Mouse (Mus musculus) CH12.LX (cell line): ENCODE results near the gene Pls3. TPM values are rescaled to one million over a fixed set of nuclear protein-coding genes. Genes with fewer than 3 reads are reported as not detected.

Source experiments
- DNase-seq: peaks from one replicate; pipeline ENCODE4 v3.0.0-alpha.2; 2013; ENCODE audit errors: extremely low read depth
- H3K27ac ChIP-seq: 2 replicates; pipeline ENCODE4 v1.5.1; 2012; ENCODE audit warnings: low read depth, mild to moderate bottlenecking, control low read depth, moderate library complexity; ENCODE audit not compliant: insufficient read depth
- H3K27me3 ChIP-seq: replicated peaks from 2 replicates; pipeline ENCODE3; 2012; ENCODE audit warnings: inconsistent platforms
- H3K36me3 ChIP-seq, 2 experiments: replicated peaks in 1 of 2; 2 replicates each; pipeline versions ENCODE3 to v1.6.1; 2012; ENCODE audit warnings: inconsistent platforms in 1 of 2, low read length in 1 of 2, mild to moderate bottlenecking in 1 of 2, mixed read lengths in 1 of 2, moderate library complexity in 1 of 2; ENCODE audit not compliant: control insufficient read depth in 1 of 2, insufficient read depth in 1 of 2
- H3K4me1 ChIP-seq, 2 experiments: 2 replicates each; pipeline ENCODE4 v1.6.1; 2012; ENCODE audit warnings: inconsistent platforms in 1 of 2, moderate library complexity in 1 of 2; ENCODE audit not compliant: insufficient read depth in 2 of 2, control insufficient read depth in 1 of 2
- H3K4me2 ChIP-seq: 2 replicates; pipeline ENCODE4 v1.6.1; 2012; ENCODE audit warnings: low read depth, mild to moderate bottlenecking, control low read depth; ENCODE audit not compliant: poor library complexity, insufficient read depth, severe bottlenecking
- H3K4me3 ChIP-seq, 3 experiments: fragments of 150-350 bp in 1 of 3; sonication (generic) in 1 of 3; replicated peaks in 1 of 3; 2 replicates each; pipeline versions ENCODE3 to v1.5.1; 2011 to 2012; ENCODE audit warnings: low read depth in 2 of 3, low read length in 2 of 3, mild to moderate bottlenecking in 2 of 3, moderate library complexity in 2 of 3, control low read depth in 1 of 3, improper control_type of control experiment in 1 of 3, inconsistent platforms in 1 of 3, mixed read lengths in 1 of 3; ENCODE audit not compliant: poor library complexity in 1 of 3
- H3K79me2 ChIP-seq: replicated peaks from 2 replicates; pipeline ENCODE4 v1.6.1; 2012; ENCODE audit warnings: mild to moderate bottlenecking, moderate library complexity; ENCODE audit not compliant: control insufficient read depth, poor library complexity, insufficient read depth, severe bottlenecking; ENCODE audit errors: extremely low read depth
- H3K9ac ChIP-seq: 2 replicates; pipeline ENCODE4 v1.6.1; 2012; ENCODE audit warnings: low read depth, mild to moderate bottlenecking, control low read depth, moderate library complexity; ENCODE audit not compliant: insufficient read depth
- H3K9me3 ChIP-seq: replicated peaks from 2 replicates; pipeline ENCODE3; 2012; ENCODE audit warnings: low read length, inconsistent platforms, mixed read lengths
- CHD1 ChIP-seq: IDR thresholded peaks from 2 replicates; pipeline ENCODE4 v1.6.1; 2012; ENCODE audit warnings: low read depth, low read length, improper control_type of control experiment, inconsistent platforms
- ELF1 ChIP-seq: IDR thresholded peaks from 2 replicates; pipeline ENCODE4 v1.6.1; 2014; ENCODE audit warnings: low read depth, mild to moderate bottlenecking, inconsistent platforms, low read length, improper control_type of control experiment
- GABPA ChIP-seq: IDR thresholded peaks from 2 replicates; pipeline ENCODE4 v1.6.1; 2012; ENCODE audit warnings: low read depth, low read length, improper control_type of control experiment, inconsistent platforms; ENCODE audit not compliant: insufficient replicate concordance
- HCFC1 ChIP-seq: IDR thresholded peaks from 2 replicates; pipeline ENCODE4 v1.6.1; 2012; ENCODE audit warnings: low read depth, mild to moderate bottlenecking, inconsistent platforms, low read length, improper control_type of control experiment
- JUND ChIP-seq: conservative IDR thresholded peaks from 2 replicates; pipeline ENCODE4 v1.6.1; 2011; ENCODE audit warnings: low read depth, low read length, improper control_type of control experiment
- KAT2A ChIP-seq: IDR thresholded peaks from 2 replicates; pipeline ENCODE4 v1.6.1; 2012; ENCODE audit warnings: low read length, improper control_type of control experiment, inconsistent platforms; ENCODE audit not compliant: insufficient replicate concordance
- MAFK ChIP-seq: IDR thresholded peaks from 2 replicates; pipeline ENCODE4 v1.6.1; 2011; ENCODE audit warnings: low read length, improper control_type of control experiment; ENCODE audit not compliant: insufficient replicate concordance
- MXI1 ChIP-seq: IDR thresholded peaks from 2 replicates; pipeline ENCODE4 v1.6.1; 2011; ENCODE audit warnings: mild to moderate bottlenecking, low read depth, low read length, improper control_type of control experiment
- MYC ChIP-seq: IDR thresholded peaks from 2 replicates; pipeline ENCODE4 v1.6.1; 2011; ENCODE audit warnings: low read depth, mild to moderate bottlenecking, improper control_type of control experiment, low read length
- NELFE ChIP-seq: IDR thresholded peaks from 2 replicates; pipeline ENCODE4 v1.6.1; 2011; ENCODE audit warnings: low read depth, low read length, improper control_type of control experiment
- NRF1 ChIP-seq: IDR thresholded peaks from 2 replicates; pipeline ENCODE4 v1.6.1; 2014; ENCODE audit warnings: low read depth, mild to moderate bottlenecking, inconsistent platforms, low read length, improper control_type of control experiment, moderate library complexity
- PAX5 ChIP-seq: IDR thresholded peaks from 2 replicates; pipeline ENCODE4 v1.6.1; 2012; ENCODE audit warnings: low read length, inconsistent platforms, mixed read lengths
- POLR2AphosphoS2 ChIP-seq: IDR thresholded peaks from 2 replicates; pipeline ENCODE4 v1.6.1; 2011; ENCODE audit warnings: low read depth, low read length, improper control_type of control experiment
- RAD21 ChIP-seq: IDR thresholded peaks from 2 replicates; pipeline ENCODE4 v1.6.1; 2011; ENCODE audit warnings: low read depth, mild to moderate bottlenecking, low read length, improper control_type of control experiment, moderate library complexity
- RCOR1 ChIP-seq: conservative IDR thresholded peaks from 2 replicates; pipeline ENCODE4 v1.6.1; 2012; ENCODE audit warnings: low read depth, mild to moderate bottlenecking, inconsistent platforms, low read length, improper control_type of control experiment
- SMC3 ChIP-seq: IDR thresholded peaks from 2 replicates; pipeline ENCODE4 v1.6.1; 2011; ENCODE audit warnings: low read depth, low read length, improper control_type of control experiment
- TCF12 ChIP-seq: IDR thresholded peaks from 2 replicates; pipeline ENCODE4 v1.6.1; 2014; ENCODE audit warnings: low read depth, mild to moderate bottlenecking, inconsistent platforms, low read length, improper control_type of control experiment
- UBTF ChIP-seq: IDR thresholded peaks from 2 replicates; pipeline ENCODE4 v1.6.1; 2012; ENCODE audit warnings: low read depth, mild to moderate bottlenecking, inconsistent platforms, low read length, improper control_type of control experiment, moderate library complexity
- USF2 ChIP-seq: conservative IDR thresholded peaks from 2 replicates; pipeline ENCODE4 v1.6.1; 2011; ENCODE audit warnings: low read depth, low read length, improper control_type of control experiment
- ZMIZ1 ChIP-seq: IDR thresholded peaks from 2 replicates; pipeline ENCODE4 v1.6.1; 2012; ENCODE audit warnings: low read depth, mild to moderate bottlenecking, inconsistent platforms, low read length, improper control_type of control experiment
- ZNF384 ChIP-seq: IDR thresholded peaks from 2 replicates; pipeline ENCODE4 v1.6.1; 2012; ENCODE audit warnings: low read depth, low read length, improper control_type of control experiment, inconsistent platforms
- dilution Hi-C: fragments of 300-500 bp; cut with MboI; formaldehyde crosslinking; loops from 2 replicates; pipeline ENCODE4 v1.14.3; 2020; ENCODE audit warnings: low sequenced_read_pairs; ENCODE audit not compliant: extremely low pct_unique_long_range_greater_than_20kb, extremely low pct_ligation_motif_present
- in situ Hi-C: fragments of 300-500 bp; cut with MboI; formaldehyde crosslinking; loops from 3 replicates; pipeline ENCODE4 v1.14.3; 2019; ENCODE audit warnings: low sequenced_read_pairs, low pct_ligation_motif_present, low pct_unique_long_range_greater_than_20kb, mixed read lengths
- polyA plus RNA-seq: library from polyadenylated mRNA; unstranded; fragments of >175 nt; gene quantifications from 2 replicates; pipeline ENCODE4 v1.2.1, GENCODE M21; 2012; ENCODE audit warnings: low read depth; ENCODE audit not compliant: insufficient read length
- total RNA-seq, 2 experiments: library from RNA; depleted of rRNA; stranded (reverse); fragments of 300-350 nt in 1 of 2; fragments of >200 nt in 1 of 2; gene quantifications; 2 replicates each; pipeline ENCODE4 v1.2.3; 2012 to 2014

Gene Pls3
- total and polyA plus RNA-seq, 3 experiments = not detected

GRCm38 (mm10) chrX:75861715-75862114, 13.3 kb downstream of the Pls3 start:
- Histone ChIP-seq H3K4me3 (no peak overlapping the region), H3K27ac (no peak overlapping the region), H3K9ac (no peak overlapping the region), H3K4me1 (no peaks in the 10 kb centered on the region), H3K79me2 (no peaks in the 10 kb centered on the region), H3K27me3 (no peaks in the 10 kb centered on the region), H3K9me3 (no peaks in the 10 kb centered on the region), H3K36me3 (no peaks in the 10 kb centered on the region), H3K4me2 (no peak overlapping the region)
- dilution Hi-C loops (no loop called here), in situ Hi-C loops (no loop called here)
- no peak for DNase-seq
- TF ChIP-seq NRF1 (no peak), PAX5 (no peak), KAT2A (no peak)

DNA sequence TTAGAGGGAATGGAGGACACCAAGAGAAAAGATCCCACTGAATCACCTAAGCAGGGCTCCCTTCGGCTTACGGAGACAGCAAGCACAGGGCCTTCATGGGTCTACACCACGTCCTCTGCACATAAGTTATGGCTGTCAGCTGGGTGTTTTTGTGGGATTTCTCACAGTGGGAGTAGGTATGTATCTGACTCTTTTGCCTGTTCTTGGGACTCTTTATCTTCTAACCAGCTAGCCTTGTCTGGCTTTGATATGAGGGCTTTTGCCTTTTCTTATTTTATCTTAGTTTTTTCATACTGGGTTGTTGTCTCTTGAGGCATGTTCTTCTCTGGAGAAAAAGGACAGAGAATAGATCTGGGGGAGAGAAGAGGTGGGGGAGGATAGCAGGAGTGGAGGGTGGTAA, 20.7 kb downstream of the Pls3 start:
- Histone ChIP-seq H3K36me3 (no peaks in the 10 kb centered on the region), H3K27me3 (no peaks in the 10 kb centered on the region), H3K4me3 (no peak overlapping the region), H3K9me3 (no peaks in the 10 kb centered on the region), H3K9ac (no peak overlapping the region), H3K4me1 (no peaks in the 10 kb centered on the region), H3K79me2 (no peaks in the 10 kb centered on the region), H3K27ac (no peak overlapping the region), H3K4me2 (no peak overlapping the region)
- no peak for TF ChIP-seq MXI1
- no peak for DNase-seq
- in situ Hi-C loops (no loop called here), dilution Hi-C loops (no loop called here)

GRCm38 (mm10) chrX:75844290-75844689, 30.7 kb downstream of the Pls3 start:
- no peaks in the 10 kb centered on the region for H3K36me3 ChIP-seq
- no peak overlapping the region for H3K4me3 ChIP-seq
- dilution Hi-C loops = no loop called here
- H3K9me3 ChIP-seq = no peaks in the 10 kb centered on the region
- no peak for TF ChIP-seq RAD21
- TF ChIP-seq HCFC1 = no peak
- TF ChIP-seq MYC = no peak
- no peak for TF ChIP-seq NELFE
- no peak for TF ChIP-seq POLR2AphosphoS2
- no peak for TF ChIP-seq MXI1
- TF ChIP-seq RCOR1 = no peak
- no peak for TF ChIP-seq MAFK
- TF ChIP-seq CHD1 = no peak
- TF ChIP-seq UBTF = no peak
- TF ChIP-seq KAT2A = no peak
- TF ChIP-seq SMC3 = no peak
- TF ChIP-seq ZNF384 = no peak
- TF ChIP-seq TCF12 = no peak
- no peak for TF ChIP-seq USF2
- no peak for TF ChIP-seq JUND
- no peak for TF ChIP-seq ZMIZ1
- no peak for TF ChIP-seq GABPA
- TF ChIP-seq ELF1 = no peak
- TF ChIP-seq, all 38 proteins: peak for 0
- H3K79me2 ChIP-seq = no peaks in the 10 kb centered on the region
- no peak for DNase-seq
- no peak overlapping the region for H3K27ac ChIP-seq
- no peaks in the 10 kb centered on the region for H3K4me1 ChIP-seq
- in situ Hi-C loops = no loop called here
- no peak overlapping the region for H3K4me2 ChIP-seq
- H3K9ac ChIP-seq = no peak overlapping the region
- H3K27me3 ChIP-seq = no peaks in the 10 kb centered on the region
